In the genomic region with DNA sequence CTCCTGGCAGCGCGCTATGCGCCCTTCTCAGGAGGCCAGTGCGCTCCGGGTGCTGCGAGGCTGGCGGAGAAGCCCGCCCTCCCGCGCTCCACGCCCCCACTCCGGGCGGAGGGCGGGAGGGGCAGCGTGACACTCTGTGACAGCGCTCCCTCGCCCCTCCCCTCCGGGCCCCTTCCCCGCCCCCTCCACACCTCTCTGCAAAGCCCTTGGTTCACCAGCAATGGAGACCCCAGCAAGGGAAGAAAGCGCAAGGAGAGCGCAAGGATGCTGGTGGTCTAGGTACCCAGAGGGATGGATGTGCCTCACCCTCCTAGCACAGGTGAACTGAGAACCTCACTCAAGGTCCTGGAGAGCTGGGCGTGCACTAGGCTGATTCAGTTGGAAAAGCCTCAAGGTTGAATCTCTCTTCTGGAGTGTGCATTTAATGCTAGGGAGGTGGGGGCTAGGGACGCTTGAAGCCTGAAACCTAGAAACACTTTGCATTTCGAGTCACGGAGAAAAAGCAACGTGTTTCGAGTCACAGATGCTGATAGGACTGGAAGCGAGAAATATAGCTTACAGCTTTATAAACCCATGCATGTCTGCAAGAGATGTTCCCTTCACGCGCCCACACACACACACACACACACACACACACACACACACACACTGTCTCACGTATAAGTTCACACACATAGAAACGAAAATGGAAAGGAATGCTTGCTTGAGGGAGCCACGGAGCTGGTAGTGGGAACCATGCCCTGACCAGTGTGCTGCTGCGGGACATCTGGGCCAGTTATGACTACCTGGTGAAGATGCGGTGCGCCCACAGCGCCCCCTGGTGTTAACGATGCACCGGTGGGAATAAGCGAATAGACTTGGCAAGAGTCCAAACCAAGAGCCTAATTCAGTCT, we compare ENCODE assay signal across 1 mouse cellular context.
TF ChIP-seq lines count a peak whose summit lies in the region.

A gene (minus strand): TSS at position 106 of the 893 bp plus-strand sequence.

TF ChIP-seq in CH12.LX, 34 proteins besides CTCF, POLR2A, EP300 and RAD21 (continued from another document):
- TF ChIP-seq RCOR1 (conservative IDR thresholded peaks at IDR 0.05; ENCODE audit: low read depth, low read length), result no peak
- TF ChIP-seq CHD2 (IDR thresholded peaks at IDR 0.05; ENCODE audit: low read length), result no peak
- TF ChIP-seq TBP (conservative IDR thresholded peaks at IDR 0.05; ENCODE audit: low read depth, low read length), result no peak
- no peak for TF ChIP-seq NELFE (IDR thresholded peaks at IDR 0.05; ENCODE audit: low read depth, low read length)
- no peak for TF ChIP-seq MXI1 (IDR thresholded peaks at IDR 0.05; ENCODE audit: low read depth, low read length)
- no peak for TF ChIP-seq ELF1 (IDR thresholded peaks at IDR 0.05; ENCODE audit: low read depth, low read length)
- peak; percentile 50; the same call in 1 of the 2 replicates for TF ChIP-seq TCF12 (IDR thresholded peaks at IDR 0.05; ENCODE audit: low read depth, low read length)
- TF ChIP-seq MAFK (IDR thresholded peaks at IDR 0.05; ENCODE audit: insufficient replicate concordance, low read length), result no peak
